ENCODE assay signal across 14 mouse cellular contexts in genomic region chr8:78419272-78419671, GRCm38 (mm10). TPM values are rescaled to one million over a fixed set of nuclear protein-coding genes. Genes with fewer than 3 reads are reported as not detected.
DNase-seq lines count a peak whose midpoint lies in the region; ATAC-seq and TF ChIP-seq lines count a peak whose summit lies in the region.
"Had no signal": no experiment of that assay in that cellular context is flagged by ENCODE, and none has a peak within 500 bp of the region (broad histone marks: within the 10 kb centered on the region; RNA-seq: fewer than 3 reads in every experiment).

No protein-coding gene starts in this region.

- peak overlapping the region; percentile 48; the same call in 1 of the 2 replicates for H3K4me3 ChIP-seq in heart, embryonic 13.5 days
- H3K4me3 ChIP-seq in E14TG2a.4 (replicated peaks; ENCODE audit: low read length): peak overlapping the region; percentile 71; the same call in 1 of the 2 replicates
- H3K4me3 ChIP-seq in forebrain, embryonic 13.5 days: 0 out of 2 replicates have a peak overlapping the region, but pooled peaks have one; percentile 29
- H3K4me3 ChIP-seq in limb, embryonic 11.5 days (ENCODE audit: low read depth, low read length): no peak overlapping the region

- TF ChIP-seq CTCF in E14TG2a.4 (conservative IDR thresholded peaks at IDR 0.05; ENCODE audit: low read length): no peak

- H3K36me3 ChIP-seq in heart, embryonic 13.5 days: no peaks in the 10 kb centered on the region
- H3K36me3 ChIP-seq in E14TG2a.4 (ENCODE audit: insufficient read depth, low read length): no peaks in the 10 kb centered on the region
- H3K36me3 ChIP-seq in forebrain, embryonic 13.5 days (ENCODE audit: poor library complexity, severe bottlenecking): no peaks in the 10 kb centered on the region
- no peaks in the 10 kb centered on the region for H3K36me3 ChIP-seq in limb, embryonic 11.5 days (ENCODE audit: control insufficient read depth, insufficient read depth, low read length)

- no peak overlapping the region for H3K27ac ChIP-seq in heart, embryonic 13.5 days (replicated peaks)
- no peak overlapping the region for H3K27ac ChIP-seq in forebrain, embryonic 13.5 days
- no peak overlapping the region for H3K27ac ChIP-seq in limb, embryonic 11.5 days (replicated peaks; ENCODE audit: low read depth, low read length)

- H3K27me3 ChIP-seq in heart, embryonic 13.5 days (replicated peaks): peaks cover 66% of the 10 kb centered on the region
- peaks cover 35% of the 10 kb centered on the region for H3K27me3 ChIP-seq in E14TG2a.4 (ENCODE audit: insufficient read depth, low read length)
- peaks cover 68% of the 10 kb centered on the region for H3K27me3 ChIP-seq in forebrain, embryonic 13.5 days
- H3K27me3 ChIP-seq in limb, embryonic 11.5 days (ENCODE audit: control insufficient read depth, insufficient read depth, low read length): peaks cover 22% of the 10 kb centered on the region

- no peak for DNase-seq in heart, postnatal 25 days (ENCODE audit: low spot score)
- DNase-seq in limb, embryonic 11.5 days (ENCODE audit: low spot score): no peak
- DNase-seq in lung, postnatal 25 days (ENCODE audit: low spot score): no peak
- no peak for DNase-seq in right cerebral cortex, postnatal 10 days (ENCODE audit: low spot score in 2 of 2)
- DNase-seq: cerebellum, adult 8-10 months; gastrocnemius, postnatal 25 days; kidney, adult 9 months; lung, adult 2 months had no signal

- WGBS in heart, embryonic 13.5 days: 26% methylated on average over 4 of the region's 4 CpGs
- 12% methylated on average over 4 of the region's 4 CpGs for WGBS in forebrain, embryonic 13.5 days
- 16% methylated on average over 4 of the region's 4 CpGs for WGBS in limb, embryonic 11.5 days

- no peak overlapping the region for H3K9ac ChIP-seq in heart, embryonic 13.5 days
- no peak overlapping the region for H3K9ac ChIP-seq in forebrain, embryonic 13.5 days
- no peak overlapping the region for H3K9ac ChIP-seq in limb, embryonic 11.5 days (ENCODE audit: low read length)

- peak overlapping the region; percentile 76 for H3K4me2 ChIP-seq in heart, embryonic 13.5 days
- peak overlapping the region; percentile 64 for H3K4me2 ChIP-seq in forebrain, embryonic 13.5 days
- H3K4me2 ChIP-seq in limb, embryonic 11.5 days (ENCODE audit: low read depth, severe bottlenecking): peak overlapping the region; percentile 71; the same call in 1 of the 2 replicates

- peaks cover 13% of the 10 kb centered on the region for H3K4me1 ChIP-seq in heart, embryonic 13.5 days
- H3K4me1 ChIP-seq in E14TG2a.4 (replicated peaks; ENCODE audit: low read depth, low read length): peaks cover 64% of the 10 kb centered on the region
- peaks cover 13% of the 10 kb centered on the region for H3K4me1 ChIP-seq in forebrain, embryonic 13.5 days
- H3K4me1 ChIP-seq in limb, embryonic 11.5 days (ENCODE audit: control insufficient read depth, insufficient read depth, low read length): 0 out of 2 replicates have a peak, but pooled peaks cover 2% of the 10 kb centered on the region

- no peaks in the 10 kb centered on the region for H3K9me3 ChIP-seq in heart, embryonic 13.5 days
- no peaks in the 10 kb centered on the region for H3K9me3 ChIP-seq in E14TG2a.4 (ENCODE audit: low read length)
- no peaks in the 10 kb centered on the region for H3K9me3 ChIP-seq in forebrain, embryonic 13.5 days (replicated peaks)
- H3K9me3 ChIP-seq in limb, embryonic 11.5 days (ENCODE audit: control insufficient read depth, low read length): no peaks in the 10 kb centered on the region

- intact Hi-C loops in heart, postnatal 25 days (cut with DNase I): no loop called here

- no peak for ATAC-seq in heart, embryonic 13.5 days (ENCODE audit: extremely low read depth, insufficient number of reproducible peaks, low FRiP score, low TSS enrichment)
- ATAC-seq in forebrain, embryonic 13.5 days: 0 out of 2 replicates have a peak, but pooled peaks have one; percentile 41
- ATAC-seq in limb, embryonic 11.5 days (ENCODE audit: insufficient number of reproducible peaks, low FRiP score, low TSS enrichment, low read depth): no peak
- no peak for ATAC-seq in megakaryocyte, adult 5-6 weeks (ENCODE audit: poor library complexity, severe bottlenecking)

RNA-seq across cellular contexts. Expression of gene Pou4f2, which starts 17.2 kb away (rescaled TPM):
- not detected in 2 replicates for polyA plus RNA-seq in heart, embryonic 13.5 days (2015; fragmentation: Nextera tagmentation; extraction: Ambion mirVana)
- not detected for total RNA-seq in heart, postnatal 25 days (2021)
- polyA plus RNA-seq in forebrain, embryonic 13.5 days (2015; fragmentation: Nextera tagmentation; extraction: Ambion mirVana): 0.05 TPM in 1 of 2 replicates, not detected in the other
- polyA plus RNA-seq in limb, embryonic 11.5 days (2014; fragmentation: Nextera tagmentation; extraction: Ambion mirVana): not detected in 2 replicates
- not detected in 2 replicates for total RNA-seq in megakaryocyte, adult 5-6 weeks (2015)
- total RNA-seq in megakaryocyte, adult 5-6 weeks (2017): not detected in 2 replicates
- total RNA-seq: gastrocnemius, postnatal 25 days; left cerebral cortex, adult 18-20 months had no signal
- polyA plus RNA-seq: lung, adult 2 months; stomach, embryonic 16.5 days had no signal
